Mouse (Mus musculus): ENCODE measurements at regions not wholly inside any gene's neighbourhood (a gene's known extent, or its start where the extent isn't known, plus 50 kb on each side); places are given as distances from the start of the nearest gene placed in this dataset.
"Not testable (repeated sequence)": the region's sequence is repeated elsewhere in the genome, so short reads cannot be mapped to it uniquely, and the experiment has no call there.

GRCm38 (mm10) chr6:37806529-37807191, 64.0 kb upstream of the Trim24 start:
- DNase-seq (ENCODE audit: extremely low spot score in 1 of 2, low spot score in 1 of 2), result not testable (repeated sequence)

DNA sequence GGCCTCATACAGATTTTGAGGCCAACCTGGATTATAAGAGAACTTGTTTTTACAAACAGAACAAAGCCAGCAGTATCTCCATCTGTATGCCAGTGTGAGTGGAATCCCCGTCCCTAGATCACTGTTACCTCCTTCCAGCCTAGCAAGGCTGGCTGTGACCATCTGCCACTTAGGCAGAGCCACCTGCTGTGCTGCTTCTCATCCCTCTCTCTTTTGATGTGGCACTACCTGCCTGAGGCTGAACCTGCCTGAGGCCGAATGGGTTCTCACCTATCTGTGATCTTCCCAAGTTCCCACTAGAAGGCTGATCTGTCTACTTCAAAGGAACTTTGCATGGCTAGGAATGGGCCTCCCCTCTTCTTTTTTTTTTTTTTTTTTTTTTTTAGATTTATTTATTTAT, 55.4 kb upstream of the Trim24 start:
- DNase-seq (ENCODE audit: extremely low spot score in 1 of 2, low spot score in 1 of 2), result not testable (repeated sequence)

All from layer of hippocampus, postnatal 25 days (tissue).